Mouse (Mus musculus): ENCODE measurements around the gene Insr. TPM values are rescaled to one million over a fixed set of nuclear protein-coding genes. Genes with fewer than 3 reads are reported as not detected.

The Insr gene
- polyA plus RNA-seq, 1 experiment from 2014 or later, result 20.7 TPM

DNA sequence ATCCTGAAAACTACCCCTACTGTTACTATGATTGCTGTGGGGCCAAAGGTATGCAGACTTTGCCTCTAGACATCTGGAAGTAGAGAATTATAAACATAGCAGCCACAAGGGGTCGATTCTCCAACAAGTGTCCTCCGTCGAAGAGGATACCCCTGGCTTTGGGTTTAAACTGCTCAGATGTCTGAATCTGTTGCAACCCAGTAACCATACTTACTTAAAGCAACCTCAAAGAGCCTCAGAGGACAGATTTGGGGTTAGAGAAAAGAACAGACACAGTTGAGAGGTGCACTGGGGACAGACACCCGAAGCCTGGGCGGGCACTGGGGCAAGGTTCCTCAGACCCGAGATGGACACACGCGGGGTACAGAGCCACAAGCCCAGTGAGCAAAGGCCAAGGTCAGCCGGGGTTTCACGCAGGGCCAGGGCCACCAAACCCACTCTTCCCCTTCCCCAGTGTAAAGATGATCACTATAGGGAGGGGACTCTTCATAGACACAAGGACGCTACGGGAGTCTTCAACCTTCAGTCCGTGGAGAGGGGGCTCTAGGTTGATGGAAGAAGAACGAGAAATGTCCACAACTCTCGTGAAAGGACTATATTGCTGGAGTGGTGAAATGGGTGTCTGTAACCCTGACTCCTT, 1.1 kb downstream of the Insr start:
- H3K27ac ChIP-seq (ENCODE audit: low read depth, low read length), result peak overlapping the region; percentile 94
- H3K36me3 ChIP-seq (ENCODE audit: control insufficient read depth, insufficient read depth), result peaks cover 4% of the 10 kb centered on the region; the same call in 1 of the 2 replicates
- peak overlapping the region; percentile 86 for H3K4me3 ChIP-seq (ENCODE audit: low read depth, low read length)
- no peak for ATAC-seq
- H3K9ac ChIP-seq (ENCODE audit: low read depth, low read length), result peak overlapping the region; percentile 88
- peak; percentile 58 for TF ChIP-seq CTCF (IDR thresholded peaks at IDR 0.05; ENCODE audit: low read depth)
- H3K4me2 ChIP-seq (replicated peaks; ENCODE audit: low read depth), result peak overlapping the region; percentile 81
- H3K27me3 ChIP-seq (replicated peaks; ENCODE audit: control insufficient read depth, insufficient read depth, low read length), result no peaks in the 10 kb centered on the region
- H3K9me3 ChIP-seq (ENCODE audit: control insufficient read depth), result no peaks in the 10 kb centered on the region
- WGBS, result 14% methylated on average over 15 of the region's 15 CpGs
- peaks cover 20% of the 10 kb centered on the region for H3K4me1 ChIP-seq (replicated peaks; ENCODE audit: control insufficient read depth, insufficient read depth, low read length)

DNA sequence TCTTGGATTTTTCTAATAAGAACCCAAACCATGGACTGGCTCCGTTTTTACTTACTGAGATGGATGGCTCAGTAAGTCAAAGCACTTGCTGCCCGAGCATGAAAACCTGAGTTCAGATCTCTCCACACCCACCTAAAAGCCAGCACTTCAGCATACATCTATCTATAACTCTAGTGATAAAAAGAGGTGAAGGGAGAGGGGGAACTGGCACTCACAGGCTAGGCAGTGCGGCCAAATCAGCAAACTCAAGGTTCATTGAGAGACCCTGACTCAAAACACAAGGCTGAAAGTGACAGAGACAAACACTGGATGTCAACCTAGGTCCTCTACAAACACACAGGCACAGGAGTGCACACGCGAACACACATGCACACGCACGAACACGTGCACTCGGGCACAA, 2.2 kb downstream of the Insr start:
- H3K27ac ChIP-seq (ENCODE audit: low read depth, low read length), result no peak overlapping the region
- WGBS, result 86% methylated on average over 9 of the region's 9 CpGs
- peak overlapping the region; percentile 81 for H3K4me2 ChIP-seq (replicated peaks; ENCODE audit: low read depth)
- ATAC-seq, result no peak
- no peaks in the 10 kb centered on the region for H3K27me3 ChIP-seq (replicated peaks; ENCODE audit: control insufficient read depth, insufficient read depth, low read length)
- H3K4me1 ChIP-seq (replicated peaks; ENCODE audit: control insufficient read depth, insufficient read depth, low read length), result peaks cover 20% of the 10 kb centered on the region
- H3K9ac ChIP-seq (ENCODE audit: low read depth, low read length), result no peak overlapping the region
- H3K9me3 ChIP-seq (ENCODE audit: control insufficient read depth), result no peaks in the 10 kb centered on the region
- TF ChIP-seq CTCF (IDR thresholded peaks at IDR 0.05; ENCODE audit: low read depth), result no peak
- peaks cover 4% of the 10 kb centered on the region; the same call in 1 of the 2 replicates for H3K36me3 ChIP-seq (ENCODE audit: control insufficient read depth, insufficient read depth)
- peak overlapping the region; percentile 86 for H3K4me3 ChIP-seq (ENCODE audit: low read depth, low read length)

DNA sequence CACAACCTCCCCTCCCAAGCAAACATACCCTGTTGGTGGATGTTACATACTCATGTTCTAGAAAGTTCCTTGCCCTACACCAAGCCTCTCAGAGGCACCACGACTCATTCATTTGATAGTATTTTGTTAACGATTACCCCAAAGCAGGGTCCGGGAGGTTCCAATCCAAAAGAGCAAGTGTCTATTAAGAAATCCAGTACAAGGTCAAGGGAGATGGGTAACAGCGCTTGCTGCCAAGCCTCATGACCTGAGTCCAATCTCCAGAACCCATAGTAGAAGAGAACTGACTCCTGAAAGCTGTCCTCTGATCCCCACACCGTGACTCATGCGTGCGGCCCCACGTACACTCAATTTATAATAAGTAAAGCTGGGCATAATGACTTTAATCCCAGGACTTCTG, 3.4 kb downstream of the Insr start:
- peaks cover 4% of the 10 kb centered on the region; the same call in 1 of the 2 replicates for H3K36me3 ChIP-seq (ENCODE audit: control insufficient read depth, insufficient read depth)
- H3K27ac ChIP-seq (ENCODE audit: low read depth, low read length), result no peak overlapping the region
- H3K4me3 ChIP-seq (ENCODE audit: low read depth, low read length), result no peak overlapping the region
- H3K4me2 ChIP-seq (replicated peaks; ENCODE audit: low read depth), result no peak overlapping the region
- H3K27me3 ChIP-seq (replicated peaks; ENCODE audit: control insufficient read depth, insufficient read depth, low read length), result no peaks in the 10 kb centered on the region
- ATAC-seq, result no peak
- peaks cover 20% of the 10 kb centered on the region for H3K4me1 ChIP-seq (replicated peaks; ENCODE audit: control insufficient read depth, insufficient read depth, low read length)
- no peaks in the 10 kb centered on the region for H3K9me3 ChIP-seq (ENCODE audit: control insufficient read depth)
- WGBS, result 78% methylated on average over 8 of the region's 8 CpGs
- H3K9ac ChIP-seq (ENCODE audit: low read depth, low read length), result no peak overlapping the region
- TF ChIP-seq CTCF (IDR thresholded peaks at IDR 0.05; ENCODE audit: low read depth), result no peak

DNA sequence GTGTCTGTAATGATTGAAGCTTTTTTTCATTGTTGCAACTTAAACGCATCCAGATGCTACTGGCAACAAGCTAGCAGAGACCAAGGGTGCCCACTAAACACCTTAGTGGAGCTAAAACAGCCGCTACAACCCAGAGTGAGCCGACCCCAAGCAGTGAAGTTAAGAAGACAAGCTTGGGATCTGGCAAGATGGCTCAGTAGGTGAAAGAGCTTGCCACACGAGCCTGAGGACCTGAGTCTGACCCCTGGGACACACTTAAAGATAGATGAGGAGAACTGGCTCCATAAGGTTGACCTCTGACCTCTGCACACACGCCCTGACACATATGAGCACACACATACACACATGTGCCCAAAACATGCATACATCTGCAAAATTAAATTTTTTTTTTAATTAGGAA, 4.2 kb downstream of the Insr start:
- WGBS, result 68% methylated on average over 5 of the region's 5 CpGs
- Histone ChIP-seq H3K9ac (ENCODE audit: low read depth, low read length) (no peak overlapping the region), H3K27ac (ENCODE audit: low read depth, low read length) (no peak overlapping the region), H3K36me3 (ENCODE audit: control insufficient read depth, insufficient read depth) (peaks cover 4% of the 10 kb centered on the region; the same call in 1 of the 2 replicates), H3K27me3 (replicated peaks; ENCODE audit: control insufficient read depth, insufficient read depth, low read length) (no peaks in the 10 kb centered on the region), H3K4me1 (replicated peaks; ENCODE audit: control insufficient read depth, insufficient read depth, low read length) (peaks cover 19% of the 10 kb centered on the region), H3K4me3 (ENCODE audit: low read depth, low read length) (no peak overlapping the region), H3K4me2 (replicated peaks; ENCODE audit: low read depth) (no peak overlapping the region), H3K9me3 (ENCODE audit: control insufficient read depth) (no peaks in the 10 kb centered on the region)
- no peak for TF ChIP-seq CTCF (IDR thresholded peaks at IDR 0.05; ENCODE audit: low read depth)
- no peak for ATAC-seq

DNA sequence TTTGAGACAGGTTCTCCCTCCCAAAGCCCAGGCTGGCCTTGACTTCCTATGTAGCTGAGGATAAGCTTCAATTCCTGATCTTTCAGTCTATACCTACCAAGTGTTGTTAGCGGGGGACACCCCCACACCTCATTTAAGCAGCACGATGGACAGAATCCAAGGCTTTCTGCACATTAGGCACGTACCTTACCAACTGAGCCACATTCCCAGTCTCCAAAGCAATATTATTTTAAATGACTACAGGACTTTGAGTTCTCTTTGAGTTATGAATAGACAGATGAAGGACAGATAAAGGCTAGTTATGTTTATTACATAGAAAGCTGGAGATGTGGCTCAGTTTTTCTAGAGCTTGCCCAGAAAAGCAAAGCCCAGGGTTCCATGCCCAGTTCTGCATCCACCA, 5.6 kb downstream of the Insr start:
- Histone ChIP-seq H3K36me3 (ENCODE audit: control insufficient read depth, insufficient read depth) (peaks cover 4% of the 10 kb centered on the region; the same call in 1 of the 2 replicates), H3K27ac (ENCODE audit: low read depth, low read length) (no peak overlapping the region), H3K4me3 (ENCODE audit: low read depth, low read length) (no peak overlapping the region), H3K4me1 (replicated peaks; ENCODE audit: control insufficient read depth, insufficient read depth, low read length) (peaks cover 16% of the 10 kb centered on the region), H3K9ac (ENCODE audit: low read depth, low read length) (no peak overlapping the region), H3K4me2 (replicated peaks; ENCODE audit: low read depth) (no peak overlapping the region), H3K9me3 (ENCODE audit: control insufficient read depth) (no peaks in the 10 kb centered on the region), H3K27me3 (replicated peaks; ENCODE audit: control insufficient read depth, insufficient read depth, low read length) (no peaks in the 10 kb centered on the region)
- TF ChIP-seq CTCF (IDR thresholded peaks at IDR 0.05; ENCODE audit: low read depth), result no peak
- no peak for ATAC-seq
- WGBS, result 73% methylated on average over 3 of the region's 3 CpGs

DNA sequence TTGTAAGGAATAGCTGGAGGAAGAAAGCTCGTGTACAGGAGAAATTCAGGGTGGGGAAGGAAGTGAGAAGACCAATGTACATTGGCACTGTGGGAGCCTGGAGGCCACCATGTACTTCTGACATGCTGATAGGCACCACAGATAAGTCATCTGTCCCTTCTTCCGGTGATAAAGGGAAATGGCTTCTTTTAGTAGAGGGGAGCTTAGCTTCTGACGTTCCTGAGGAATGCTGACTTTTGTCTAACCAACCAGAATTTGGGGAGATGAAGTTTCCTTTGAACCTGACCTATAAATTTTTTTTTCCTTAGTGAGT, 12.0 kb downstream of the Insr start:
- Histone ChIP-seq H3K27me3 (replicated peaks; ENCODE audit: control insufficient read depth, insufficient read depth, low read length) (no peaks in the 10 kb centered on the region), H3K9ac (ENCODE audit: low read depth, low read length) (no peak overlapping the region), H3K9me3 (ENCODE audit: control insufficient read depth) (no peaks in the 10 kb centered on the region), H3K27ac (ENCODE audit: low read depth, low read length) (no peak overlapping the region), H3K36me3 (ENCODE audit: control insufficient read depth, insufficient read depth) (0 out of 2 replicates have a peak, but pooled peaks cover 6% of the 10 kb centered on the region), H3K4me3 (ENCODE audit: low read depth, low read length) (no peak overlapping the region), H3K4me2 (replicated peaks; ENCODE audit: low read depth) (no peak overlapping the region), H3K4me1 (replicated peaks; ENCODE audit: control insufficient read depth, insufficient read depth, low read length) (peaks cover 17% of the 10 kb centered on the region)
- ATAC-seq, result no peak
- WGBS, result 54% methylated on average over 3 of the region's 3 CpGs
- TF ChIP-seq CTCF (IDR thresholded peaks at IDR 0.05; ENCODE audit: low read depth), result no peak
